Mouse (Mus musculus) C2C12 (cell line): ENCODE data around the gene Npb. TPM values are rescaled to one million over a fixed set of nuclear protein-coding genes. Genes with fewer than 3 reads are reported as not detected.

ENCODE experiments used
- H3K27me3 ChIP-seq: one replicate; pipeline ENCODE4 v1.6.1; 2011; ENCODE audit not compliant: control insufficient read depth, insufficient read depth, insufficient read length
- H3K36me3 ChIP-seq: one replicate; pipeline ENCODE4 v1.6.1; 2011; ENCODE audit not compliant: control insufficient read depth, insufficient read depth
- H3K4me3 ChIP-seq: one replicate; pipeline ENCODE4 v1.5.1; 2011; ENCODE audit warnings: mild to moderate bottlenecking, control low read depth; ENCODE audit not compliant: poor library complexity, insufficient read depth, severe bottlenecking
- H3K79me2 ChIP-seq: one replicate; pipeline ENCODE4 v1.6.1; 2011; ENCODE audit not compliant: control insufficient read depth, insufficient read depth
- H3K79me3 ChIP-seq: one replicate; pipeline ENCODE4 v1.6.1; 2011; ENCODE audit warnings: low read depth, control low read depth
- H3ac ChIP-seq: one replicate; pipeline ENCODE3; 2011; ENCODE audit warnings: low read depth; ENCODE audit not compliant: control insufficient read depth, insufficient read length
- CEBPB ChIP-seq: IDR thresholded peaks from one replicate; pipeline ENCODE4 v1.6.1; 2011; ENCODE audit warnings: low read depth, mild to moderate bottlenecking, control low read depth, moderate library complexity
- CTCF ChIP-seq: IDR thresholded peaks from one replicate; pipeline ENCODE4 v1.5.1; 2011; ENCODE audit not compliant: control insufficient read depth, insufficient read depth, insufficient read length
- FOSL1 ChIP-seq: IDR thresholded peaks from one replicate; pipeline ENCODE4 v1.8.0; 2011; ENCODE audit warnings: mild to moderate bottlenecking, low read length; ENCODE audit not compliant: poor library complexity, insufficient read depth, severe bottlenecking
- MAX ChIP-seq: IDR thresholded peaks from one replicate; pipeline ENCODE4 v1.6.1; 2011; ENCODE audit warnings: mild to moderate bottlenecking, control low read depth
- MYOD1 ChIP-seq: IDR thresholded peaks from one replicate; pipeline ENCODE4 v1.6.1; 2011; ENCODE audit warnings: low read depth; ENCODE audit not compliant: control insufficient read depth, insufficient read length
- MYOG ChIP-seq: IDR thresholded peaks from one replicate; pipeline ENCODE4 v1.6.1; 2011; ENCODE audit not compliant: control insufficient read depth, insufficient read length; ENCODE audit errors: extremely low read depth
- USF1 ChIP-seq: IDR thresholded peaks from one replicate; pipeline ENCODE4 v1.6.1; 2011; ENCODE audit warnings: low read depth, mild to moderate bottlenecking, control low read depth, moderate library complexity
- polyA plus RNA-seq: library from polyadenylated mRNA; unstranded; fragments of >200 nt; fragmentation: generic; extraction: Trizol; gene quantifications from one replicate; pipeline ENCODE4 v1.2.1, GENCODE M21; 2012; ENCODE audit warnings: missing spikeins

The Npb gene
- polyA plus RNA-seq, 1 experiment = not detected

- Histone ChIP-seq H3K27me3 (no peaks in the 10 kb centered on the region), H3K36me3 (peaks cover 45% of the 10 kb centered on the region), H3K79me3 (peaks cover 5% of the 10 kb centered on the region), H3K4me3 (no peak overlapping the region), H3ac (no peak overlapping the region), H3K79me2 (peaks cover 7% of the 10 kb centered on the region)
- no peak for TF ChIP-seq MYOG
- no peak for TF ChIP-seq FOSL1
- TF ChIP-seq CEBPB = no peak
- TF ChIP-seq MAX = no peak
- no peak for TF ChIP-seq MYOD1
- TF ChIP-seq CTCF = no peak
- TF ChIP-seq USF1 = no peak
These were observed 2.3 kb downstream of the Npb start for GRCm38 (mm10) chr11:120610477-120611046.

- Histone ChIP-seq H3ac (no peak overlapping the region), H3K79me3 (peaks cover 18% of the 10 kb centered on the region), H3K79me2 (peaks cover 28% of the 10 kb centered on the region), H3K36me3 (peaks cover 40% of the 10 kb centered on the region), H3K27me3 (no peaks in the 10 kb centered on the region), H3K4me3 (no peak overlapping the region)
- TF ChIP-seq CEBPB (no peak), MYOG (no peak), FOSL1 (no peak), MAX (no peak), CTCF (peak; percentile 93)
These were observed 4.5 kb downstream of the Npb start for GRCm38 (mm10) chr11:120612763-120613162.

GRCm38 (mm10) chr11:120613481-120613972 is 5.2 kb downstream of the Npb start:
- Histone ChIP-seq H3K4me3 (no peak overlapping the region), H3K79me2 (peaks cover 28% of the 10 kb centered on the region), H3K79me3 (peaks cover 18% of the 10 kb centered on the region), H3K27me3 (no peaks in the 10 kb centered on the region), H3K36me3 (peaks cover 46% of the 10 kb centered on the region), H3ac (no peak overlapping the region)
- no peak for TF ChIP-seq MYOD1
- TF ChIP-seq CEBPB = no peak
- no peak for TF ChIP-seq USF1
- no peak for TF ChIP-seq MAX
- TF ChIP-seq MYOG = no peak
- no peak for TF ChIP-seq FOSL1
- no peak for TF ChIP-seq CTCF

- H3K79me2 ChIP-seq = peaks cover 28% of the 10 kb centered on the region
- peaks cover 18% of the 10 kb centered on the region for H3K79me3 ChIP-seq
- no peak overlapping the region for H3K4me3 ChIP-seq
- peaks cover 50% of the 10 kb centered on the region for H3K36me3 ChIP-seq
- no peak overlapping the region for H3ac ChIP-seq
- TF ChIP-seq MAX (no peak), CTCF (no peak)
- H3K27me3 ChIP-seq = no peaks in the 10 kb centered on the region
These were observed 5.7 kb downstream of the Npb start for GRCm38 (mm10) chr11:120613976-120614375.

GRCm38 (mm10) chr11:120615167-120615566 is 6.9 kb downstream of the Npb start:
- Histone ChIP-seq H3K36me3 (peaks cover 60% of the 10 kb centered on the region), H3K79me3 (peaks cover 18% of the 10 kb centered on the region), H3ac (no peak overlapping the region), H3K79me2 (peaks cover 28% of the 10 kb centered on the region), H3K27me3 (no peaks in the 10 kb centered on the region), H3K4me3 (no peak overlapping the region)
- TF ChIP-seq MYOD1 (no peak), USF1 (no peak), FOSL1 (no peak), CTCF (no peak), MYOG (no peak), MAX (no peak), CEBPB (no peak)

DNA sequence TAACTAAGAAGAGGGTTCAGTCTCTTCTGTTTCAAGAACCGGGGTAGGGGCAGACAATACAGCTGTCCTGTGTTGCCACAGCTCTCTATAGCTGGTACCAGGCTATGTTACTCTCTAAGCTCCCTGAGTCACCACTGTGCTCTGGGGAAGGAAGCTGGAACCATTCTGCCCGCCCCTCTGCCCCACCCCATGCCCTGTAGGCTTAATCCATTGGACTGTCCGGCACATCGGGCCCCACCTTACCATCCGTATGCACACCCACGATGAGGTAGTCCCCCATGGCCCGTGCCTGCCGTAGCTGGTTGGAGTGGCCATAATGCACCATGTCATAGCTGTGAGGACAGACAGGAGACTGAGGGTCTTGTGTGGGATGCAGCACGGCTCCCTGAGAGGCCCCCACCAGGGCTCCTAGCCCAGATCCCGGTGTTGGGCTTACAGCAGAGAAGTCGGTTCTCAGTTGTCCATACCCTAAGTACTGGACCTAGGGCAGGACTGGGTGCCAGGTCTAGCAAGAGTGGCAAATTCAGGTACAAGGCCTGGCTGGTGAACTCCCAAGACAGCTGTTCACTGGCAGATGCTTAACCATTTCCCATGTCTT is 7.4 kb downstream of the Npb start:
- Histone ChIP-seq H3ac (no peak overlapping the region), H3K36me3 (peaks cover 63% of the 10 kb centered on the region), H3K79me2 (peaks cover 28% of the 10 kb centered on the region), H3K27me3 (no peaks in the 10 kb centered on the region), H3K4me3 (no peak overlapping the region), H3K79me3 (peaks cover 18% of the 10 kb centered on the region)
- TF ChIP-seq MYOG (no peak), MYOD1 (no peak), USF1 (no peak), CTCF (no peak), FOSL1 (no peak), MAX (no peak), CEBPB (no peak)
